Mouse (Mus musculus): ENCODE measurements around the gene Hba-x. TPM values are rescaled to one million over a fixed set of nuclear protein-coding genes. Genes with fewer than 3 reads are reported as not detected.

Gene Hba-x
- total and polyA plus RNA-seq, 2 experiments from 2014 or later: not detected

DNA sequence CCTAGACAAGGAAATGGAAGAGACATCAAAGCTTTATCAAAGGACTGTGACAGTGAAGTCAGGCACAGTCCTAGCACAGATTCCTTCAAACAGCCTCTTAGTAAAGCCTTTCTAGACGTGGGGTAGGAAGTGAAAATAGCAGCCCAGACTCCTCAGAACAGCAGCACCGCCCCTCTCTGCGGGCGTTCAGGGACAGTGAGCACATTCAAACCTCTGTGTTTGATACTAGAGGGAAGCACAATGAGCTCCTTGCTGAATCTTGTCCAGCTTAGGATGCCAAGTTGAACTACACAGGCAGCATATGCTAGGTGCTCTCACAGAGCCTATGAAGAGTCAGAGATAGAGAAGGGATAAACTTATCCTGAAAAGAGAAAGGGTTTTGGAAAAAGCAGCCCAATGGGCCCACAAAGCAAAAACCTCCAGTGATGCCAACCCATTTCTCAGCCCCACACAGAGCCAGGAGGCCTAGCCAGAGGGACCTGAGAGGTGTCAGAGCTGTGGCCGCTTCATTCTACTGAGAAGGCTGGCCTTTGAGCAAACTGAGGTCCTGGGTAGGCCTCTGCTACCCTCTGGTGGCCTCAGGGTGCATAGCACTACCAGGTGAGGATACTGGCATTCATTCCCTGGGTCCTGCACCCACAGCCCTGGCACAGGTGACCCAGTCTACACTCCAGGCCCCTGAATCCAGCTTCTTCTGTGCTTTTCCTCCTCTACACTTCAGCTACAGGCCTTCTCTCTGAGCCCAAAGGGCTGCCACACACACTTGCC, 37.9 kb upstream of the Hba-x start:
- 60% methylated on average over 5 of the region's 5 CpGs for WGBS
- no peak overlapping the region for H3K4me2 ChIP-seq (ENCODE audit: low read depth)
- TF ChIP-seq CTCF (IDR thresholded peaks at IDR 0.05; ENCODE audit: low read depth): peak; percentile 96
- no peak overlapping the region for H3K4me3 ChIP-seq (ENCODE audit: low read depth, low read length)
- DNase-seq (peak; percentile 74), ATAC-seq (0 out of 2 replicates have a peak, but pooled peaks have one; percentile 21)
- H3K27ac ChIP-seq (ENCODE audit: low read depth, low read length): no peak overlapping the region
- H3K9me3 ChIP-seq (ENCODE audit: low read length): no peaks in the 10 kb centered on the region
- no peaks in the 10 kb centered on the region for H3K27me3 ChIP-seq (ENCODE audit: insufficient read depth, low read length)
- no peak overlapping the region for H3K9ac ChIP-seq
- H3K4me1 ChIP-seq (ENCODE audit: insufficient read depth): peaks cover 9% of the 10 kb centered on the region
- H3K36me3 ChIP-seq (ENCODE audit: insufficient read depth): peaks cover 14% of the 10 kb centered on the region

GRCm38 (mm10) chr11:32241391-32241790, 34.8 kb upstream of the Hba-x start:
- H3K4me1 ChIP-seq (ENCODE audit: insufficient read depth): peaks cover 4% of the 10 kb centered on the region; the same call in 1 of the 2 replicates
- no peak for TF ChIP-seq CTCF (IDR thresholded peaks at IDR 0.05; ENCODE audit: low read depth)
- H3K9ac ChIP-seq: no peak overlapping the region
- no peak overlapping the region for H3K4me2 ChIP-seq (ENCODE audit: low read depth)
- H3K4me3 ChIP-seq (ENCODE audit: low read depth, low read length): no peak overlapping the region
- no peaks in the 10 kb centered on the region for H3K27me3 ChIP-seq (ENCODE audit: insufficient read depth, low read length)
- no peak overlapping the region for H3K27ac ChIP-seq (ENCODE audit: low read depth, low read length)
- H3K36me3 ChIP-seq (ENCODE audit: insufficient read depth): peaks cover 28% of the 10 kb centered on the region
- H3K9me3 ChIP-seq (ENCODE audit: low read length): no peaks in the 10 kb centered on the region
- DNase-seq (no peak), ATAC-seq (no peak)

GRCm38 (mm10) chr11:32242209-32242608, 34.0 kb upstream of the Hba-x start:
- WGBS: 92% methylated on average over 3 of the region's 3 CpGs
- H3K27ac ChIP-seq (ENCODE audit: low read depth, low read length): no peak overlapping the region
- no peak for TF ChIP-seq CTCF (IDR thresholded peaks at IDR 0.05; ENCODE audit: low read depth)
- ATAC-seq (no peak), DNase-seq (no peak)
- 0 out of 2 replicates have a peak overlapping the region, but pooled peaks have one; percentile 6 for H3K9ac ChIP-seq
- H3K4me1 ChIP-seq (ENCODE audit: insufficient read depth): no peaks in the 10 kb centered on the region
- H3K27me3 ChIP-seq (ENCODE audit: insufficient read depth, low read length): no peaks in the 10 kb centered on the region
- H3K9me3 ChIP-seq (ENCODE audit: low read length): no peaks in the 10 kb centered on the region
- H3K4me3 ChIP-seq (ENCODE audit: low read depth, low read length): no peak overlapping the region
- no peak overlapping the region for H3K4me2 ChIP-seq (ENCODE audit: low read depth)
- H3K36me3 ChIP-seq (ENCODE audit: insufficient read depth): peaks cover 35% of the 10 kb centered on the region

DNA sequence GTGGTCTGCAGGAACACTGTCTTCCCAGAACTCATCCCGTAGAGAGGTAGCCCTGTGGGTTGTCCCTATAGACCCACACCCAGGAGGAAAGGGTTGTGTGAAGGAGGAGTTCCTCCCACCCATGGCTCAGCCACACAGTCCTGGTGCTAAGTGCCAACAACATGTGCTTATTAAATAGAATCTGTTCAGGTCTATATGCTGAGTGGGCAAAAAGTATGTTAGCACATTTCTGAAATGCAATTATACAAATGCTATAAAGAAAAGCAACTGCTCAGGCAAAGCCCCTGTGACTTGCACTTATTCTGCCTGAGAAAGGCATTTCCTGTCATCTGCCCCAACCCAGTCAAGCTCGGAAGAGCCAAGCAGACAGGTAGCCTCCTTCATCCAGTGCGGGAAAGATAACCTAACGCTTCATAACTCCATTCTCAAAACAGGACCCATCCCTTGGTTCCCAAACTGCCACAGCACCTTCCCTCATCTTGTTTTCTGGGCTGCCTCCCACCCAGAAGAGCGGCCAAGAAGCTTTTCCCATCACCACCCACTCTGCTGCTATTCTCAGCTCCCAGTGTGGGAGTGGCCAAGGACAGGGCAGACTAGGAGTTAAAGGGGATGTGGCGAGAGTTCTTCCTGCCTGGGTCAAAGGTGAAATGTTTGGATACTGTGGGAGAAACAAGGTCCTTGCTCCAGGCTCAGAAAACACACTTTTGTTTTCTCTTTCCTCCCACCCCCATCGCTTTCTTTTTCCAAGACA, 32.8 kb upstream of the Hba-x start:
- no peak overlapping the region for H3K4me3 ChIP-seq (ENCODE audit: low read depth, low read length)
- 78% methylated on average over 7 of the region's 7 CpGs for WGBS
- no peaks in the 10 kb centered on the region for H3K9me3 ChIP-seq (ENCODE audit: low read length)
- H3K36me3 ChIP-seq (ENCODE audit: insufficient read depth): peaks cover 44% of the 10 kb centered on the region
- no peak for ATAC-seq
- H3K9ac ChIP-seq: no peak overlapping the region
- no peaks in the 10 kb centered on the region for H3K27me3 ChIP-seq (ENCODE audit: insufficient read depth, low read length)
- no peak overlapping the region for H3K4me2 ChIP-seq (ENCODE audit: low read depth)
- TF ChIP-seq CTCF (IDR thresholded peaks at IDR 0.05; ENCODE audit: low read depth): no peak
- H3K27ac ChIP-seq (ENCODE audit: low read depth, low read length): no peak overlapping the region
- DNase-seq: no peak
- no peaks in the 10 kb centered on the region for H3K4me1 ChIP-seq (ENCODE audit: insufficient read depth)

- Histone ChIP-seq H3K4me1 (ENCODE audit: insufficient read depth) (no peaks in the 10 kb centered on the region), H3K4me3 (ENCODE audit: low read depth, low read length) (no peak overlapping the region), H3K27ac (ENCODE audit: low read depth, low read length) (no peak overlapping the region), H3K4me2 (ENCODE audit: low read depth) (no peak overlapping the region), H3K9ac (no peak overlapping the region), H3K36me3 (ENCODE audit: insufficient read depth) (peaks cover 40% of the 10 kb centered on the region), H3K9me3 (ENCODE audit: low read length) (no peaks in the 10 kb centered on the region), H3K27me3 (ENCODE audit: insufficient read depth, low read length) (no peaks in the 10 kb centered on the region)
- WGBS: 70% methylated on average over 3 of the region's 3 CpGs
- DNase-seq (no peak), ATAC-seq (no peak)
- TF ChIP-seq CTCF (IDR thresholded peaks at IDR 0.05; ENCODE audit: low read depth): no peak
These were observed 32.1 kb upstream of the Hba-x start for GRCm38 (mm10) chr11:32244064-32244463.

DNA sequence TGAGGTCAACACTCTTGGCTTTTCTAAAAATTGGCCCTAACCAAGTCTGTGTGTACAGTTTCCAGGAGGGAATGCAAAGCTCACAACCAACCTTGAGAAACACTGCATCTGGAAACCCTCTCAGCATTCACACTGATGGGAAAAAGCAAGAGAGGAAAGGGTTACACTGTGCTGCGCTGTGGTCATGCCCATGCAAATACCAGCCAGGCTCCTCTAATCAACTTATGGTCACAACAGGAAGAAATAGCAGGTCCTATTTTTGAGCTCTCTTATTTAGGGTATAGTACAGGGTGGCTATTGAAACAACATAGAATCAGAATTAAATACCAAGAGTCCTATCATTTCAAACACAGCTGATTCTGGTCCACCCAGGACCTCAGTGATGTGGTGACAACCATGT, 31.6 kb upstream of the Hba-x start:
- DNase-seq (no peak), ATAC-seq (no peak)
- Histone ChIP-seq H3K27me3 (ENCODE audit: insufficient read depth, low read length) (no peaks in the 10 kb centered on the region), H3K4me1 (ENCODE audit: insufficient read depth) (no peaks in the 10 kb centered on the region), H3K4me3 (ENCODE audit: low read depth, low read length) (no peak overlapping the region), H3K27ac (ENCODE audit: low read depth, low read length) (no peak overlapping the region), H3K36me3 (ENCODE audit: insufficient read depth) (peaks cover 44% of the 10 kb centered on the region), H3K4me2 (ENCODE audit: low read depth) (no peak overlapping the region), H3K9me3 (ENCODE audit: low read length) (no peaks in the 10 kb centered on the region), H3K9ac (no peak overlapping the region)
- 89% methylated on average over 1 of the region's 1 CpGs for WGBS
- TF ChIP-seq CTCF (IDR thresholded peaks at IDR 0.05; ENCODE audit: low read depth): no peak

- Histone ChIP-seq H3K4me3 (ENCODE audit: low read depth, low read length) (no peak overlapping the region), H3K9ac (no peak overlapping the region), H3K4me2 (ENCODE audit: low read depth) (no peak overlapping the region), H3K27me3 (ENCODE audit: insufficient read depth, low read length) (no peaks in the 10 kb centered on the region), H3K9me3 (ENCODE audit: low read length) (no peaks in the 10 kb centered on the region), H3K36me3 (ENCODE audit: insufficient read depth) (peaks cover 52% of the 10 kb centered on the region), H3K27ac (ENCODE audit: low read depth, low read length) (no peak overlapping the region), H3K4me1 (ENCODE audit: insufficient read depth) (no peaks in the 10 kb centered on the region)
- no peak for TF ChIP-seq CTCF (IDR thresholded peaks at IDR 0.05; ENCODE audit: low read depth)
- WGBS: 96% methylated on average over 6 of the region's 6 CpGs
- DNase-seq: no peak
- ATAC-seq: no peak
These were observed 30.6 kb upstream of the Hba-x start for GRCm38 (mm10) chr11:32245614-32246013.
